Mouse (Mus musculus): Measurements from ENCODE around the gene Isg15.

- TF ChIP-seq POLR2A (IDR thresholded peaks at IDR 0.05; ENCODE audit: low read depth, low read length) (no peak), CTCF (IDR thresholded peaks at IDR 0.05; ENCODE audit: extremely low read depth, insufficient read length, insufficient replicate concordance, low read depth, low read length) (no peak)
Observed at GRCm38 (mm10) chr4:156185456-156185949, 15.1 kb downstream of the Isg15 start.
